Mouse (Mus musculus): ENCODE measurements around the gene Zfp106.

Gene Zfp106

DNA sequence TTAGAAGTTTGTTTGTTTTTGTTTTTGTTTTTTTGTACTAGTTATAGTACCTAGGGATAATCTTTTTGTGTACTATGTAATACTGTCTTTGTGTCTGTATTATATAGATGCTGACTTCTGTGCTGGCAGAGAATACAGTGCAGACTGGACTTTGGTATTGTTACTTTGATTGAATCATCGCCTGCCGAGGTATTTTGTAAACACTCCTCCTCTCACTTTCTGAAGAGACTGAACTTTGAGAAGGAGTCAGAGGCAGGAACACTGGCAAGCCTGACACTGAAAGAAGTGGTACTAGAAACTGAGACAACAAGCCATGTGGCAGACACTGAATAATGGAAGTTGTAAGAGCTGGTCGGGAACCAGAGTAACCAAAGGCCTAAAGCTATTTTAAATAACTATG, 6.8 kb downstream of the Zfp106 start:
- no peak for DNase-seq (ENCODE audit: low spot score)

DNA sequence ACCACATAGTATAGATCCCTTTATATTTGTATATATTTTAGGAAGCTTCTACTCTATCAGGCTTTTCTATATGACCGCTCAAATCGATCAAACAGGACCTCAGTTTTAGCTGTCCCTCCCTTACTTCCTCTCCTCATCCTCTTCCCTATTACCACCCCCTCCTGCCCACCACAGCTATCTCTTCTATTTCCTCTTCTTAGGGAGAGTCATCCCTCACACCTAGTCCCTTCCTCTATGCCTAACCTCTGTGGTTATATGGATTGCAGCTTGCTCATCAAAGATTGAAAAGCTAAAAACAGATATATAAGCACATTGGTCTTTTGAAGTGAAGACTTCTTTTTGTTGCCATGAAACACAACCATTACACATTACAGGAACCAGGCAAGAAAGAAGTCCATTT, 18.9 kb downstream of the Zfp106 start:
- no peak for DNase-seq (ENCODE audit: low spot score)

DNA sequence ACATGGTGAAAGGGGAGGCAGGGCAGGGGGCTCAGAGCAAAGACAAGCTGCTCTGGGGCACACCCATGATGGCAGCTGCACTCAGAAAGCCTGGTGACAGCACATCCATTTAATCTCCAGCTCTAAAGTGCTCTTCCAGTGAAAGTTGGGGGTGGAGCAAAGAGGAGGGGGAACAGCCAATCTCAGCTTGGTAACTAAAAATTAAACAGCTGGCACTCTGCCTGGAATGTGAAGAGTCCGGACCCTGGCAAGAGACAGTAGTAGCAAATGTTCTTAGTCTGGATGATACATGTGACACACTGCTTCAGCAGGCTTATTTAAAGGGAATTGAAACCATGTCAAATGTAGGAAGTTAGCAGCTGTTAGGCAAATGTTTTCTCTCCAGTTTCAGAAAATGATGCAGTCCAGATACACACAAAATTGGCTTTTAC, 23.9 kb downstream of the Zfp106 start:
- DNase-seq (ENCODE audit: low spot score) = peak; percentile 56

DNA sequence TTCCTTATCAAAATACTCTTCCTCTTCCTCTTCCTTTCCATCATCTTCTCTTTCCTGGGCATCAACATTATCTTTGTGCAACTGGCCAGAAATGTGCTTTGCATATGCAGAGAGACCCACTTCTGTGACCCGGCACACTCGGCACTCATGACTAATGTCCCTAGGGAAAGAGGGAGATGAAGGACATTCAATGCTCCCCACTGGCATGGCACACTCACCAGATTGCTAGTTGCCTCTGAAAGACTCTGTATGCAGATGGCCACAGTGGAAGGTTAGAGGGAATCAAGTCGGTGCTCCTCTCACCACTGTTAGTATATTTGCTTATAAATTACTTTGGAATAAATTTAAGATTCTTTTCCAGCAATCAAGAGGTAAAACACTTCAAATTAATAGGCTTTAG, 24.3 kb downstream of the Zfp106 start:
- no peak for DNase-seq (ENCODE audit: low spot score)

DNA sequence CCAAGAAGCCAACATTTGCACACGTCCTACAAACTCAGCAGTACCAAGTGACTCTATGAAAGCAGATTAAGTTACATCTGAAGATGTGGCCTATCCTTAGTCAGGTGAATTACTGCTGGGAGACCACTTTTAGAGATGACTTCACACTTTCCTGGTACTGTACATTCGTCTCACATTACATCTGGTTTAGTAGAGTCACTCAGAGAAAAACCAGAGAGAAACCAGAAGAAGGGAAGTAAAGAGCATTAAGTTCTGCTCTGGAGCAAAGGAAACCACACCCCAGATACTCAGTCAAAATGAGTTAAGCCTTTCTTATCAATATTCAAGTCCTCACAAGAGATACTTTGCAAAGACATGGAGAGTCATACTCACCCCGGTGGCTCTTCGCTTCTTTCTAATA, 32.4 kb downstream of the Zfp106 start:
- DNase-seq (ENCODE audit: low spot score) = no peak

DNA sequence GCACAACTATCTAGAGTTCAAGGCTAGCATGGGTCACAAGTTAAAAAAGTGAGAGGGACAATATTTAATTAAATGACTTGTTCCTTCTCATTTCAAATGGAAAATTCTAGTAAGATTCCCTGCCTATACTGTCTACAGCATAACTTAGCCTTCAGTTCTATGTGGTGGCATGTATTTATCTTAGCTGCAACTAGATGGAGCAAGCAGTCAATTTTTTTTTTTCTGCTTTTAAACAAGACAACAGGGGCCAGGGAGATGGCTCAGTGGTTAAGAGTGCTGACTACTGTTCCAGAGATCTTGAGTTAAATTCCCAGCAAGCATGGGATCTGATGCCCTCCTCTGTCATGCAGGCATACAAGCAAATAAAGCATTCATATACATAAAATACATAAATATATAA, 34.1 kb downstream of the Zfp106 start:
- no peak for DNase-seq (ENCODE audit: low spot score)

DNA sequence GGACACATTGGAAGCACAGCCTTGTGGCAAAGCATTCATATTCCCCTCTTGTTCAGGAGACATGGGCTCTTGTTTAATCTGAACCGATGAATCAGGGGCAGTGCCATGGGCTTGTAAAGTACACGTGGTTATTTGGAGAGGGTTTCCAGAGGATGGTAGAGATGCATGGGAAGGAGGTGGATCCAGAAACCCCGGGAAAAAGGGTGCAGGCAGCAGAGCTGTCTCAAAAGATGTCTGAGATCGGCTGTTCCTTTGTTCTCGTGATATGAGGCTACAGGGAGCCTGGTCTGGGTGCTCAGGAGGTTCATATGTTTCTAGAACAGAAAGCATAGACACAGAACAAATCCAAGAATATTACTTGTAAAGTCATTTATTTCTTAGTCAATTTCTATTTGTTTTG, 36.9 kb downstream of the Zfp106 start:
- no peak for DNase-seq (ENCODE audit: low spot score)

DNA sequence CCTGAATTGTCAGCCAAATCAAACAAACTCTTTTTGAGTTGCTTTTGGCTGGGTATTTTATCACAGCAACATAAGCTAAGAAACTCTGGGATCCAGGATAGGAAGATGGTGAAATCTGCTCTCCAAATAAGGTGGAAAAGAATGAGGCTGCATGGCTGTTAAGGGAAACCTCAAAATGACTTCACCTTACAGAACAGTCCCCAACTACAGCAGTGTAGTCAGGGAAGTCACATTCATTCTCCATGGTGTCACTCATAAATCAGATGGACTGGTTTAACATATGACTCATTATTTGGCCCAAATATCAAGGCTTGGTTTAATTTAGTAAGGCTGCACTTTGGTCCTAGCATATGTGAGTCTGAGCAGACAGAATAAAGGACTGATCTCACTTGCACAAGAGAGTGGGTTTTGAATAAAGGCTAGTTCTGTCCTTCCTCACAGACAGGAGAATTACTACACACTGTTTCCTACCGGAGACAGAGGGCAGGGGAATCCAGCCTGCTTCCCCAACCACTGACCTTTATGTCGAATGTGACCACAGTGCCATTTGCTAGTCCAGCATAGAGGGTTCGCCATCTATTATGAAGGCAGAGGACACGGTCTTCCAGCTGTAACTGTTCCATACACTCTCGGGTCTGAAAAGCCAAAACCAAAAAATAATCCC, 45.0 kb downstream of the Zfp106 start:
- no peak for DNase-seq (ENCODE audit: low spot score)

DNA sequence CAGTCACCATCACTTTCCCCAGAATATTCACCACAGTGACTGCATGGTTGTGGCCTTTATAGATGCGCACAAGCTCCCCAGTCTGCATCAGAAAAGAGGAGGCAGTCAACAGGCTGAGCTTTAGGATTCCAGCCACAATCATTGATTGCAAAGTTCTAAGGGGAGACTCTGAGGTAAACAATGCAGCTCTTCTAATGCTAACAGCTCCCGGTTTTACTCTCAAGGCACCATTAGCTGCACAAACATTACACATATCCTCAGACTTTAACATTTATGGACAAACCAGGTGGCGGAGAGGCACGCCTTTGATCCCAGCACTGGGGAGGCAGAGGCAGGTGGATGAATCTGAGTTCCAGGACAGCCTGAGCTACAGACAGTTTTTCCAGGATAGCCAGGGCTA, 49.5 kb downstream of the Zfp106 start:
- DNase-seq (ENCODE audit: low spot score) = no peak

DNA sequence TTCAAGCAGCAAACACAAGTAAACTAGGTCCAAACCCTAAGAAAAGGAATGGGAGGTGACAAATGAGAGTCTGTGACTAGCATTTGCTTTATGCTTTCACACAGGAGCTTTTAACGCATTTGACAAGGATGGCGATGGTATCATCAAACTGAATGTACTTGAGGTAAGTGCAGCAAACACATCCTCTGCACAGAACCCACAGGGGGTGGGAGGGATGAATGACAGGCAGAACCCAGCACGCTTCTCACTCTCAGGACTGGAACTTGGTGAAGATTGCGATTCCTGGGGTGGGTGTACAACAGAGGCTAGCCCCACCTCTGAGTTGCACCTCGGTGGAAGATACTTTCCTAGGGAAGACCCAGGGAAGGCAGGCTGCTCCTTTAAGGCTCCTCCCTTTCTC, 59.7 kb downstream of the Zfp106 start:
- no peak for DNase-seq (ENCODE audit: low spot score)

DNA sequence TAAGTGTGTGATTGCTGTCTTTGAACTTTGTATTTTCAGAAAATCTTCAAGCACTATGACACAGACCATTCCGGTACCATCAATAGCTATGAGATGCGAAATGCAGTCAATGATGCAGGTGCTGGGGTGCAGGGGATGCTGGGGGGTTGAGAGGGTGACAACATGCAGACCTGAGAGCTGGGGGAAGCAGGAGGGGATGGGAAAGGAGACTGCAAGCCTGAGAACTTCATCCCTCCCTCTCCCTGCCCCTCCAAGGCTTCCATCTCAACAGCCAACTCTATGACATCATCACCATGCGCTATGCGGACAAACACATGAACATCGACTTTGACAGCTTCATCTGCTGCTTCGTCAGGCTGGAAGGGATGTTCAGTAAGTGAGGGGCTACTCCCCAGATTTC, 60.5 kb downstream of the Zfp106 start:
- DNase-seq (ENCODE audit: low spot score) = no peak

DNA sequence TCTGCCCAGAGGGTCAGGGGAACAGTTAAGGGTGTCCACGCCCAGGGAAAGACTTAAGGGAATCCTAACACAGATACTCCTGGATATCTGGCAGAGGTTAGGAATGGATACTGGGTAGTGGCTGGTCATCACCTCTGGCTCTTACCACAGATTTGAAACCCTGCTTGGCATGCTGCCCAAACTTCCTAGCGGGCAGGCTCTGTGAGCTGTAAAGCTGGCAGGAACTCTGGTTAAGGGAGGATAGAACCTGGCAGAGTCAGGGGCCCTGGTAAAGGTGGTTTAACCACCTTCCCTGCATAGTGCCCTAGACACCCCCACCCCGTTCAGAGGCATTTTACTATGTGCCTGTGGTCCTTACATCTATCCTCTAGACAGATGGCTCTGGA, 61.0 kb downstream of the Zfp106 start:
- peak; percentile 13 for DNase-seq (ENCODE audit: low spot score)

DNA sequence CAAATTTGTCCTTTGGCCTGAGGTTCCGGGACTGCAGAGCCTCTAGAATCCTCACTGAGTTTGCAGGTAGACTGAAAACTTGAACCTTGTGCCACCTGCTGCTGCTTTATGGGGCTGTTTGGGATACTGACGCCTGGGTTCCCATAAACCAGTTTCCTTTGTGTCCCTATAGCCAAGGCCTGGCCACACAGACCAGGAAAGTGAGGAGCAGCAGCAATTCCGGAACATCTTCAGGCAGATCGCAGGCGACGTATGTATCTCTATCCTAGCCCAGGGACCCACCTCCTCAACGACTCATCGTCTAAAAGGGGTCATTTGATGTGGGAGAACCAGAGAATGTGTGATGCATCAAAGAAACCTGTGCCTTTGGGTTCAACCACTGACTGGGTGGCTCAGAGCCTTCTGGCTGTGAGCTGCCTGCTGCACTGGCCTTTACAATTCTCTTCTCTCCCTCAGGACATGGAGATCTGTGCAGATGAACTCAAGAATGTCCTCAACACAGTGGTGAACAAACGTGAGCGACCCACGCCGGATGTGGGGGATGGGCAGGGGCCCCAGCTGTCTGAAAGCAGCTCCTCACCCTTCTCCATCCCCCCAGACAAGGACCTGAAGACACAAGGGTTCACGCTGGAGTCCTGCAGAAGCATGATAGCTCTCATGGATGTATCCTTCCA, 61.6 kb downstream of the Zfp106 start:
- DNase-seq (ENCODE audit: low spot score) = no peak

DNA sequence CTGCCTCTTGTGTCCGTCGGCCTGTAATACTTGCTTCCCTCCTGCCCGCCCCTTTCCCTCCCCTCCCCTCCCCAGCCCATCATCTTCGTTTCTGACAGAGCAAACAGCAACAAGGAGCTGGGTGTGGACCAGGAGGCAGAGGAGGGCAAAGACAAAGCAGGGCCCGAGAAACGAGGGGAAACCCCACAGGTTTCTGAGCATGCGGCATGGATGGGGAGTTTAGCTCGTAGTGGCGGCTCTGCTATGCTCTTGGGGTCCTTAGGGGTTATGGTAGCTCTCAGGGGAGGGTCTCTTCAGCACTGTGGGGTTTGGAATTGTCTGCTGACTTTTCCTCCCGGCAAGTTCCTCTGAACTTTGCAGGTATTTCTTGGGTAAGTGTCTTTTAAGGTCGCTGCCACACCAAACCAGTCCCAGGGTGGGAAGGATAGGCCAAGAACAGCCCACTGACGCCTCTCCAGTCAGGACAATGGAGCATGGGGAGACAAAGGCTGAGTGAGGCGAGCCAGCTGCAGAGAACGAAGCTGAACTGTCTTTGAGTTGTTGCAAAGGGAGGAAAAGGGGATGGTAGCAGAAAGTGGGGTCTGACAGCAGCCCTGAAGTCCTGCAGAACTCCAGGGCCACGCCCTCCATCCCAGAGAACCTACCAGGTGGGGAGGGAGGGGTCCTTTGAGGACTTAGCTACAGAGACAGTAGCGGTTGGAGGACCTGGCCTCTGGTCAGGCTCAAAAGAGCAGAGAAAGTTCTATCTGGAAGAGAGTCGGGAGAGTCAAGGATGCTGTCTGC, 62.3 kb downstream of the Zfp106 start:
- DNase-seq (ENCODE audit: low spot score) = no peak

DNA sequence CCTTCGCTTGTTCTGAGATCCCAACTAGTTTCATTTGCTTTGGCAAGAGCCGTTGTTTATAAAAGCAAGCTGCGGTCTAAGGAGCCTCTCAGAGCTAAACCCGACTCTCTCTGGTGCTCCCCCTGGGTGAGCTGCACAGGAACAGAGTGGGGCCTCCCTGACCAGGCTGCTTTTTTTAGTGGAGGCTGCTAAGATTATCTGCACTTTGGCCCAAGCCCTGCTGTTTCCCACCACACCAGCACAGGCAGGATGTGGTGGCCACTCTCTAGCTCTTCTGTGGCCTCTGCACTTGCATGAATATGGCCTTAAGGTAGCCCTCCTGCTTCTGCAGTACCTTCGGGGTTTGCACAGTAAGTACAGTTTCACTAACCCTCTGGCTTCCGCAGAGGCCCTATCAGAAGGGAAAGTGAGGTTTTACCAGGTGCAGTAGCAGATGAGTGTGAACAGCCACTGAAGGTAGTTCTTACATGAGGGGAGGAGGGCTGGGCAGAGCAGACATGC, 63.6 kb downstream of the Zfp106 start:
- DNase-seq (ENCODE audit: low spot score) = no peak

DNA sequence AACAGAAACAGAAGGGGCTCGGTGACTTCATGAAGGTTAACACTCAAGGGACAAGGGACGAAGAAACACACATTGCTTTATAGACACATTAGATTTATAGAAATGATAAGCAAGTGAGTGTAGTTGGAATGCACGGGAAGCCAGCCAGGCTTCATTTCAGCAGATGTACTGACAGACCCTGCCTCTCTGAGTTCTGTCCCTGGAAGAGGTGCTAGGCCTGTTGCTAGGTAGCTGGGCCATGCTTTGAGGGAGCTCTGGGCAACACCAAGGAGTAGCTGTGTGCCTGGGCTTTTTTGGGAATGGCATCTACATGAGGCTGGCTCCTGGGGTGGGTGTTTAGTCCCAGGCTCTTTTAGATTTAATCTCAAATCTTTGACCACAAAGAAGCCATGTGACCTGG, 67.1 kb downstream of the Zfp106 start:
- DNase-seq (ENCODE audit: low spot score) = no peak

DNA sequence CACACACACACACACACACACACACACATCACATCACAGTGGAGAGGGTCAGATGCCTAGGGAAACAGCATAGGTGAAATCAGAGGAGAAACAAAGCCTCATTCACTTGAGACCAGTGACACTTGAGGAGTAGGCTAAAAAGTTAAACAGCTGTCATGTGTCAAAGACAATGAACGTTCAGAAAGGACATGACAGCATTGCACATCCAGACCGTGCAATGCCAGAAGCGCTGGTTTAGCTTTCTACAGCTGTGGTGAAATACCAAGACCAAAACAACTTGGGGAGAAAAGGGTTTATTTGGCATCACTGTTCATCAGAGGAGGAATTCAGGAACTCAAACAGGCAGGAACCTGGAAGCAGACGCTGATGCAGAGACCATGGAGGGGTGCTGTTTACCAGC, 70.4 kb downstream of the Zfp106 start:
- no peak for DNase-seq (ENCODE audit: low spot score)

DNA sequence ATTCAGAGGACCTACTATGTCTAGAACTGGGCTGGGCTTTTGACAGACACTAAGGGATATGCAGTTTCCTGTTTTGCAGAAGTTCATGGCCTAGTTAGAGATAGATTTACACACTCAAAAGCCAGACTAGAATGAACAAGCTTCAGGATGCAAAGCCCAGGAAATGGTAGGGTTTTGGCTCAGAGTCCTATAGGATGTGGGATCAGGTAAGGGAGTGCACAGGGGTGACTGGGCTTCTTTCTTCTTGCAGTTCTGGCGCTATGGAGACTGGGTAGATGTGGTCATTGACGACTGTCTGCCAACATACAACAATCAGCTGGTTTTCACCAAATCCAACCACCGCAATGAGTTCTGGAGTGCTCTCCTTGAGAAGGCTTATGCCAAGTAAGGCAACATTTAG, 79.4 kb downstream of the Zfp106 start:
- DNase-seq (ENCODE audit: low spot score) = no peak

DNA sequence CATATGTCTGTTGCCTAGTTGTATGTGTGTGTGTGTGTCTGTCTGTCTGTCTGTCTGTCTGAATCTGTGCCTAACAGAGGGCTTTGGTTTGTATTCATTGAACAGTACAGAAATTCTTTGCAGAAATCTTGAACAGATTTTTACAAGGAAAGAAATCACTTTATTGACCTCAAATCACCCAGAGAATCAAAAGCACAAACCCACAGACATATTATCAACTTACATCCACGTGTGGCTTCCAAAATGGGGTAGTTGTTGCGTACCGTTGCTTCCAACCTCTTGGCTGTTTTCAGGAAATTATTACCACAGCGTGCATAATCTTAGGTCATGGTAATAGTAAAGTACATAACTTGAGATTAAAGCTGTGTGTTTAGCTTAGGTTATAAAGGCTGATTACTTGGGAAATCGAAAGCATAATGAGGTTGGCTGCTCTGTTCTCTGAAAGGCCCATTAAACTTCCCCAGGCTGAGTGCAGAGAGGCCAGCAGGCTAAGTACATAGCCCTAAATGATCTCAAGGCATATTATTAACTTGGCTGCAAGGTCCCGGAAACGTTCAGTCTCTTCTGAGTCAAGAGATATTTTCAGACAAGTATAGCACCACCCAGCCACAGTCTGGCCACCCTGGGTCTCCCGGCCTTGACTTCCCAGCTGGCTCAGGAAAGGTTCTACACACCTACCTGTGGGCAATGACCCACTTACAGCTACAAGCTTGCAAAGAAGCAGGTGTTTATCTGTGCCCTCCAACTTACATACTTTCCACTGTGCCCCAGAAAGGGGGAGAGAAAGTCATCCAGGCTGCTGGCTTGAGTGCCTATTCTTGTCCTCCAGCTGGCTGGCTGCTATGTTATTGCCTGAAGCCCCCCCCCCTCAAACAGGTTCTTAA, 80.9 kb downstream of the Zfp106 start:
- no peak for DNase-seq (ENCODE audit: low spot score)

DNA sequence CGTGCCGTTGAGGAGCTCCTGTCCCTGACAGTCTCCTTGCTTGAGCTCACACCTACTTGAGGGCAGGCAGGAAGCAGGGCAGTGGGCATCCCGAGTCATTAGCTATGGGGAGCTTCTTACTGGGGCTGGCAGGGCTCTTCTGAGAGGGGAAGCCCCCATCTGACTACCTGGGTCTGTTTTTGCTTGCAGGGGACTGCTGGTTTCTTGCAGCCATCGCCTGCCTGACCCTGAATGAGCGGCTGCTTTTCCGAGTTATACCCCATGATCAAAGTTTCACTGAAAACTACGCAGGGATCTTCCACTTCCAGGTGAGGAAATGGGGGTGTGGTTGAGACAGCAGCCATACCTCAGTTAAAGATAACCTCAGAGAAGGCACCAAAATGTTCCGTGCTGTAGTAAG, 81.7 kb downstream of the Zfp106 start:
- no peak for DNase-seq (ENCODE audit: low spot score)

DNA sequence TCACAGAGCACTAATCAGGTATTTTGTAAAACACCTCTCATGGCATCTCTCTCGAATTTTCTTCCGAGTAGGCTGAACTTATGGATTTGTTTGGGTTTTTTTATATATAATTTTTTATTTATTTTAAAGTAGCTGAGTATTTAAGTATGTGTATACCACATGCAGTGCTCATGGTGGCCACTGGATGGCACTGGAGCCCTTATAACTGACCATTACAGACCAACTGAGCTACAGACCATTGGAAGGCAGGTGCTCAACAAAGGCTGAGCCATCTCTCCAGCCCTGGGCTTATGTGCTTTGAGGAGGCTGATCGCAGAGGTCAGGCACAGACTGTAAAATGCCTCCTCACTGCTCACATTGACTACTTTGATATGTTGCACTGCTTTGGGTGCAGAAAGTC, 85.0 kb downstream of the Zfp106 start:
- DNase-seq (ENCODE audit: low spot score) = peak; percentile 48

All from ovary, postnatal 14 days (tissue).